Mouse (Mus musculus) bone marrow, adult 2 months (tissue): ENCODE measurements around the gene C8a.

ENCODE experiments used
- CTCF ChIP-seq: fragments of 200-500 bp; IDR thresholded peaks from 2 replicates; pipeline ENCODE4 v1.5.1; 2011; ENCODE audit warnings: low read length, control low read depth; ENCODE audit not compliant: control insufficient read depth, insufficient read depth
- POLR2A ChIP-seq: fragments of 200-500 bp; IDR thresholded peaks from 2 replicates; pipeline ENCODE4 v1.6.1; 2011; ENCODE audit warnings: low read depth, mild to moderate bottlenecking, control low read depth, low read length, borderline replicate concordance; ENCODE audit not compliant: control insufficient read depth

GRCm38 (mm10) chr4:104766065-104766464 lies 110.1 kb downstream of the C8a start, which contains the start of gene C8b:
- TF ChIP-seq POLR2A = no peak
- no peak for TF ChIP-seq CTCF
